Comparison of ENCODE assay signal across 16 mouse cellular contexts in the genomic region with DNA sequence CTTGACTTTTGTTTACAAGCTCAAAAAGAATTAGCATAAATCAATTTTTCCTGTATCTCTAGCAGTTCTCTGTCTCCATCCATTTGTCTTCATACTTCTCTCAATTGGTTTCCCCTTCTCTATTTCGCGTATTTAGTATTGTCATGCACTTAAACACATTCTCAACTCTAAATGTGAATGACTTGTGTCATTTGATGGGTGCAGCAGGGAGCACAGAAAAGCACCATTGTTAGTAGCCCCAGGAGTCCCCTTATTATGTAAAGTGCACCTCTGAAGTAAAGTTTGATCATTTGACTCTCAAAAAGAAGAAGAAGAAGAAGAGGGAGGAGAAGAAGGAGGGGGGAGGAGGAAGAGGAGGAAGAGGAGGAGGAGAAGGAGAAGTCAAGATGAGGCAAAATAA.
"Had no signal": no experiment of that assay in that cellular context is flagged by ENCODE, and none has a peak within 500 bp of the region (broad histone marks: within the 10 kb centered on the region; RNA-seq: fewer than 3 reads in every experiment).

No protein-coding gene starts in this region.

- H3K4me3 ChIP-seq: neural tube, embryonic 12.5 days; neural tube, embryonic 13.5 days; neural tube, embryonic 15.5 days; stomach, embryonic 15.5 days had no signal

- H3K4me1 ChIP-seq: neural tube, embryonic 12.5 days; neural tube, embryonic 13.5 days; neural tube, embryonic 15.5 days; stomach, embryonic 15.5 days had no signal

- H3K9ac ChIP-seq: neural tube, embryonic 12.5 days; neural tube, embryonic 13.5 days; neural tube, embryonic 15.5 days; stomach, embryonic 15.5 days had no signal

- H3K27ac ChIP-seq: neural tube, embryonic 12.5 days; neural tube, embryonic 13.5 days; neural tube, embryonic 15.5 days; stomach, embryonic 15.5 days; stomach, postnatal 0 days had no signal

- H3K27me3 ChIP-seq: neural tube, embryonic 12.5 days; neural tube, embryonic 13.5 days; neural tube, embryonic 15.5 days; stomach, embryonic 15.5 days had no signal

- H3K36me3 ChIP-seq: neural tube, embryonic 12.5 days; neural tube, embryonic 13.5 days; neural tube, embryonic 15.5 days; stomach, embryonic 15.5 days had no signal

- H3K9me3 ChIP-seq: neural tube, embryonic 12.5 days; neural tube, embryonic 13.5 days; neural tube, embryonic 15.5 days; stomach, embryonic 15.5 days had no signal

- DNase-seq: retina, postnatal 1 day; right cerebral cortex, adult 18-20 months; right cerebral cortex, postnatal 25 days; right cerebral cortex, postnatal 4 days; spleen, adult 18-20 months; thymus, adult 18-20 months; thymus, adult 2 months; thymus, postnatal 14 days; thymus, postnatal 25 days; thymus, postnatal 36 days; thymus, postnatal 4 days had no signal
